8 mouse cellular contexts compared by ENCODE assay signal in the genomic region with DNA sequence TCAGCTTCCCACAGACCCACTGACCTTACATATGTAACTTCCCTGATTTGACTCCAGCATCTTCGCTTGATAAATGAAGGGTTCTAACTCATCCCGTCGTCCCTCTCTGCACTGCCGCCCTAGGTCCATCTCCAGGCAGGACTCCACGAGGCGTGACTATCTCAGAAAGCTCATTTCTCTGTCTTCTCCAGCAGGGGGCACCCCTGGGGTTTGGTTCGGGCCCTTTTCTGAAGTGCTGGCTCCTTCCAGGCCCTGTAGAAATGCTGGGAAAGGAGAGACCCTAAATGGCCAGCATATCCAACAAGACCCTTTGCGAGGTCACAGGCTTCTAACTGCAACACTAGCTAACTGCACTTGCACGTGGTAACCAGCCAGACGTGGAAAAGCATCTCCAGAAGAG. TPM values are rescaled to one million over a fixed set of nuclear protein-coding genes. Genes with fewer than 3 reads are reported as not detected.
DNase-seq lines count a peak whose midpoint lies in the region; ATAC-seq and TF ChIP-seq lines count a peak whose summit lies in the region.

No protein-coding gene starts in this region.

- no peaks in the 10 kb centered on the region; the same call in 1 of the 2 replicates for H3K4me1 ChIP-seq in neural tube, embryonic 15.5 days
- no peaks in the 10 kb centered on the region for H3K4me1 ChIP-seq in intestine, embryonic 16.5 days (ENCODE audit: control insufficient read depth, insufficient read depth, low read length)
- H3K4me1 ChIP-seq in limb, embryonic 15.5 days, result no peaks in the 10 kb centered on the region
- no peaks in the 10 kb centered on the region; the same call in 1 of the 2 replicates for H3K4me1 ChIP-seq in testis, adult 2 months (ENCODE audit: control insufficient read depth, insufficient read depth, low read length)

- H3K27ac ChIP-seq in neural tube, embryonic 15.5 days (replicated peaks), result no peak overlapping the region
- no peak overlapping the region for H3K27ac ChIP-seq in intestine, embryonic 16.5 days (ENCODE audit: low read length)
- H3K27ac ChIP-seq in limb, embryonic 15.5 days, result no peak overlapping the region
- no peak overlapping the region for H3K27ac ChIP-seq in testis, adult 2 months (ENCODE audit: control insufficient read depth, insufficient read depth, low read depth, low read length)

- ATAC-seq in neural tube, embryonic 15.5 days (ENCODE audit: low FRiP score), result no peak; the same call in 1 of the 2 replicates
- peak; percentile 95 for ATAC-seq in common myeloid progenitor, adult 5-6 weeks (replicated peaks; ENCODE audit: low read depth, poor library complexity, severe bottlenecking)
- ATAC-seq in intestine, embryonic 16.5 days, result peak; percentile 38; the same call in 1 of the 2 replicates
- no peak for ATAC-seq in limb, embryonic 15.5 days (ENCODE audit: insufficient number of reproducible peaks, low FRiP score, low TSS enrichment, low read depth)

- 6% methylated on average over 10 of the region's 10 CpGs for WGBS in neural tube, embryonic 15.5 days
- WGBS in intestine, embryonic 16.5 days, result 10% methylated on average over 10 of the region's 10 CpGs
- 6% methylated on average over 10 of the region's 10 CpGs for WGBS in limb, embryonic 15.5 days

- TF ChIP-seq CTCF in testis, adult 2 months (IDR thresholded peaks at IDR 0.05; ENCODE audit: control insufficient read depth, insufficient read depth, insufficient replicate concordance, low read depth, low read length), result peak; percentile 53; the same call in 1 of the 2 replicates

- H3K4me2 ChIP-seq in neural tube, embryonic 15.5 days, result no peak overlapping the region
- H3K4me2 ChIP-seq in intestine, embryonic 16.5 days (ENCODE audit: low read depth, low read length), result no peak overlapping the region
- H3K4me2 ChIP-seq in limb, embryonic 15.5 days, result peak overlapping the region; percentile 33

- H3K9me3 ChIP-seq in neural tube, embryonic 15.5 days (replicated peaks), result no peaks in the 10 kb centered on the region
- no peaks in the 10 kb centered on the region for H3K9me3 ChIP-seq in intestine, embryonic 16.5 days (ENCODE audit: control insufficient read depth, low read length)
- no peaks in the 10 kb centered on the region for H3K9me3 ChIP-seq in limb, embryonic 15.5 days

- TF ChIP-seq POLR2A in testis, adult 2 months (IDR thresholded peaks at IDR 0.05; ENCODE audit: control insufficient read depth, low read depth, low read length), result no peak

- peak; percentile 69 for DNase-seq in neural tube, embryonic 10.5 days (ENCODE audit: extremely low spot score, low spot score)
- DNase-seq in gastrocnemius, postnatal 4 days (ENCODE audit: low spot score in 2 of 2), result peak; percentile 46 to 65
- peak; percentile 78 for DNase-seq in naive thymus-derived CD4-positive, alpha-beta T cell, adult 2 months (ENCODE audit: low read depth)

- H3K9ac ChIP-seq in neural tube, embryonic 15.5 days (replicated peaks), result no peak overlapping the region
- H3K9ac ChIP-seq in intestine, embryonic 16.5 days (ENCODE audit: low read depth, low read length), result no peak overlapping the region
- H3K9ac ChIP-seq in limb, embryonic 15.5 days, result no peak overlapping the region

- H3K36me3 ChIP-seq in neural tube, embryonic 15.5 days, result no peaks in the 10 kb centered on the region
- H3K36me3 ChIP-seq in intestine, embryonic 16.5 days (ENCODE audit: control insufficient read depth, insufficient read depth, low read length), result no peaks in the 10 kb centered on the region
- no peaks in the 10 kb centered on the region for H3K36me3 ChIP-seq in limb, embryonic 15.5 days
- no peaks in the 10 kb centered on the region for H3K36me3 ChIP-seq in testis, adult 2 months (ENCODE audit: control insufficient read depth, insufficient read depth, low read length)

- no peak overlapping the region for H3K4me3 ChIP-seq in neural tube, embryonic 15.5 days (replicated peaks)
- no peak overlapping the region for H3K4me3 ChIP-seq in intestine, embryonic 16.5 days (ENCODE audit: low read length)
- no peak overlapping the region for H3K4me3 ChIP-seq in limb, embryonic 15.5 days
- H3K4me3 ChIP-seq in testis, adult 2 months (ENCODE audit: control insufficient read depth, low read depth, low read length), result no peak overlapping the region

- no peaks in the 10 kb centered on the region for H3K27me3 ChIP-seq in neural tube, embryonic 15.5 days (replicated peaks)
- no peaks in the 10 kb centered on the region for H3K27me3 ChIP-seq in intestine, embryonic 16.5 days (replicated peaks; ENCODE audit: control insufficient read depth, insufficient read depth, low read length)
- no peaks in the 10 kb centered on the region for H3K27me3 ChIP-seq in limb, embryonic 15.5 days
- H3K27me3 ChIP-seq in testis, adult 2 months (ENCODE audit: control insufficient read depth, insufficient read depth, low read length), result no peaks in the 10 kb centered on the region

RNA-seq across cellular contexts. Expression of gene Sfrp2, which starts 31.7 kb away (rescaled TPM):
- polyA plus RNA-seq in neural tube, embryonic 15.5 days (2015; fragmentation: Nextera tagmentation; extraction: Ambion mirVana), result 70.1 and 71.1 TPM in 2 replicates
- total RNA-seq in common myeloid progenitor, adult 5-6 weeks (2017), result not detected in 2 replicates
- total RNA-seq in gastrocnemius, postnatal 4 days (2021), result 10 to 100 TPM; 36.2 to 38.2 TPM
- 56.2 and 58.9 TPM in 2 replicates for polyA plus RNA-seq in intestine, embryonic 16.5 days (2015; fragmentation: Nextera tagmentation; extraction: Ambion mirVana)
- 247 and 354 TPM in 2 replicates for polyA plus RNA-seq in limb, embryonic 15.5 days (2015; fragmentation: Nextera tagmentation; extraction: Ambion mirVana)
- polyA plus RNA-seq in testis, adult 2 months (2012; rRNA removed), result 0.67 and 4.2 TPM in 2 replicates

RNA-seq across cellular contexts. Expression of gene Tlr2, which starts 43.7 kb away (rescaled TPM):
- polyA plus RNA-seq in neural tube, embryonic 15.5 days (2015; fragmentation: Nextera tagmentation; extraction: Ambion mirVana), result 1.3 and 2.1 TPM in 2 replicates
- 8.4 and 10.0 TPM in 2 replicates for total RNA-seq in common myeloid progenitor, adult 5-6 weeks (2017)
- total RNA-seq in gastrocnemius, postnatal 4 days (2021), result 1 to 10 TPM; 3.6 to 3.8 TPM
- 2.2 TPM in 2 replicates for polyA plus RNA-seq in intestine, embryonic 16.5 days (2015; fragmentation: Nextera tagmentation; extraction: Ambion mirVana)
- 9.3 and 11.7 TPM in 2 replicates for polyA plus RNA-seq in limb, embryonic 15.5 days (2015; fragmentation: Nextera tagmentation; extraction: Ambion mirVana)
- polyA plus RNA-seq in testis, adult 2 months (2012; rRNA removed), result 0.14 and 0.21 TPM in 2 replicates

Comparison
In these comparisons a context has a peak if more than half of its experiments do, and no peak if none do; other contexts are left out.
1. ATAC-seq: peak in common myeloid progenitor, adult 5-6 weeks (single experiment) and intestine, embryonic 16.5 days (single experiment); none in neural tube, embryonic 15.5 days (single experiment) and limb, embryonic 15.5 days (single experiment).
2. RNA of gene Sfrp2, which starts 31.7 kb away (polyA plus RNA-seq): 247 to 354 TPM in limb, embryonic 15.5 days, 70.1 to 71.1 TPM in neural tube, embryonic 15.5 days and 56.2 to 58.9 TPM in intestine, embryonic 16.5 days; 0.67 to 4.2 TPM in testis, adult 2 months; every median in the first group is over 10 times any median in the second.
3. Peak in every context shown above with its lines, with median percentiles within 50 percentile points of each other: DNase-seq.